Mouse (Mus musculus) urinary bladder, postnatal 4 days (tissue): ENCODE results near the gene Trim61.
A peak's percentile ranks its signal among the peaks of the same experiment; 100 is the strongest.
"Not testable (repeated sequence)": the region's sequence is repeated elsewhere in the genome, so short reads cannot be mapped to it uniquely, and the experiment has no call there.

Experiments used
- DNase-seq, 2 experiments: peaks; one replicate each; pipeline ENCODE4 v3.0.0; 2021 to 2022; ENCODE audit warnings: low spot score in 2 of 2

Trim61 gene

GRCm38 (mm10) chr8:65018423-65018822, at the start of gene Trim61, which contains the start of gene Trim60:
TSS of gene Trim61 (minus strand) at chr8:65018523.
TSS of gene Trim60 (minus strand) at chr8:65018584.
- DNase-seq, result no peak

- no peak for DNase-seq
Measured at GRCm38 (mm10) chr8:65067694-65068472, 49.6 kb upstream of the Trim61 start.

GRCm38 (mm10) chr8:65067031-65067430, 48.7 kb upstream of the Trim61 start:
- no peak for DNase-seq

GRCm38 (mm10) chr8:65065622-65066021, 47.3 kb upstream of the Trim61 start:
- no peak for DNase-seq

GRCm38 (mm10) chr8:65064071-65064470, 45.7 kb upstream of the Trim61 start:
- no peak for DNase-seq

GRCm38 (mm10) chr8:65062195-65062594, 43.9 kb upstream of the Trim61 start:
- DNase-seq, result no peak

- no peak for DNase-seq
Measured at GRCm38 (mm10) chr8:65056722-65057121, 38.4 kb upstream of the Trim61 start.

GRCm38 (mm10) chr8:65053968-65054367, 35.6 kb upstream of the Trim61 start:
- DNase-seq, result no peak

- DNase-seq, result no peak
Measured at GRCm38 (mm10) chr8:65053554-65053953, 35.2 kb upstream of the Trim61 start.

- no peak for DNase-seq
Measured at GRCm38 (mm10) chr8:65047801-65048200, 29.5 kb upstream of the Trim61 start.

- DNase-seq, result no peak
Measured at GRCm38 (mm10) chr8:65047193-65047592, 28.9 kb upstream of the Trim61 start.

GRCm38 (mm10) chr8:65046565-65046964, 28.2 kb upstream of the Trim61 start:
- no peak for DNase-seq

- no peak for DNase-seq
Measured at GRCm38 (mm10) chr8:65037117-65037533, 18.8 kb upstream of the Trim61 start, which contains the start of gene Apela. TSS of gene Apela (minus strand) at chr8:65037336.

GRCm38 (mm10) chr8:65034136-65034535, 15.8 kb upstream of the Trim61 start:
- no peak for DNase-seq

- DNase-seq, result no peak
Measured at GRCm38 (mm10) chr8:65033056-65033455, 14.7 kb upstream of the Trim61 start.

- no peak for DNase-seq
Measured at GRCm38 (mm10) chr8:65032107-65032506, 13.8 kb upstream of the Trim61 start.

- no peak for DNase-seq
Measured at GRCm38 (mm10) chr8:65030735-65031485, 12.6 kb upstream of the Trim61 start.

- DNase-seq, result no peak
Measured at GRCm38 (mm10) chr8:65029776-65030175, 11.5 kb upstream of the Trim61 start.

- no peak for DNase-seq
Measured at GRCm38 (mm10) chr8:65028959-65029686, 10.8 kb upstream of the Trim61 start.

- DNase-seq, result peak; percentile 20 to 78
Measured at GRCm38 (mm10) chr8:65022485-65022884, 4.2 kb upstream of the Trim61 start.

- DNase-seq, result not testable (repeated sequence)
Measured at GRCm38 (mm10) chr8:65007616-65008015, 10.7 kb downstream of the Trim61 start.

- no peak for DNase-seq
Measured at GRCm38 (mm10) chr8:64998806-64999365, 19.4 kb downstream of the Trim61 start.
